Mouse (Mus musculus) liver, embryonic 12.5 days (tissue): ENCODE measurements around the gene Tbc1d4. TPM values are rescaled to one million over a fixed set of nuclear protein-coding genes. Genes with fewer than 3 reads are reported as not detected.
"Not testable (repeated sequence)": the region's sequence is repeated elsewhere in the genome, so short reads cannot be mapped to it uniquely, and the experiment has no call there.

Source experiments
- ATAC-seq: fragments of 200-750 bp; cut with Nextera tagmentation; 2 replicates; pipeline ENCODE4 v1.8.0; 2017; ENCODE audit warnings: moderate number of reproducible peaks, mild to moderate bottlenecking, moderate library complexity
- H3K27ac ChIP-seq: fragments of 300-500 bp; sonication (generic); 2 replicates; pipeline ENCODE4 v1.5.1; 2016; ENCODE audit warnings: mild to moderate bottlenecking
- H3K27me3 ChIP-seq: fragments of 300-500 bp; sonication (generic); replicated peaks from 2 replicates; pipeline ENCODE4 v1.6.1; 2016; ENCODE audit warnings: mild to moderate bottlenecking, moderate library complexity
- H3K36me3 ChIP-seq: fragments of 300-500 bp; sonication (generic); 2 replicates; pipeline ENCODE4 v1.6.1; 2016; ENCODE audit warnings: mild to moderate bottlenecking, moderate library complexity
- H3K4me1 ChIP-seq: fragments of 300-500 bp; sonication (generic); 2 replicates; pipeline ENCODE4 v1.6.1; 2016
- H3K4me2 ChIP-seq: fragments of 300-500 bp; sonication (generic); 2 replicates; pipeline ENCODE4 v1.6.1; 2016; ENCODE audit warnings: mild to moderate bottlenecking, moderate library complexity
- H3K4me3 ChIP-seq: fragments of 300-500 bp; sonication (generic); 2 replicates; pipeline ENCODE4 v1.5.1; 2016; ENCODE audit warnings: mild to moderate bottlenecking, moderate library complexity
- H3K9ac ChIP-seq: fragments of 300-500 bp; sonication (generic); 2 replicates; pipeline ENCODE4 v1.6.1; 2016; ENCODE audit warnings: mild to moderate bottlenecking, moderate library complexity
- H3K9me3 ChIP-seq: fragments of 300-500 bp; sonication (generic); replicated peaks from 2 replicates; pipeline ENCODE4 v1.6.1; 2016; ENCODE audit warnings: mild to moderate bottlenecking, moderate library complexity
- WGBS: fragments of 180-500 bp; shearing (Covaris S2); methylation state at CpG from one replicate; pipeline ENCODE4 v1.1.7; 2016; ENCODE audit not compliant: insufficient replicate concordance; 5-methylcytosine and 5-hydroxymethylcytosine counted together
- polyA plus RNA-seq: library from polyadenylated mRNA; unstranded; fragments of >200 nt; fragmentation: Nextera tagmentation; extraction: Ambion mirVana; gene quantifications from 2 replicates; pipeline ENCODE4 v1.2.1, GENCODE M21; 2016

Tbc1d4 gene
- polyA plus RNA-seq, 1 experiment from 2014 or later, result 3.9 TPM

DNA sequence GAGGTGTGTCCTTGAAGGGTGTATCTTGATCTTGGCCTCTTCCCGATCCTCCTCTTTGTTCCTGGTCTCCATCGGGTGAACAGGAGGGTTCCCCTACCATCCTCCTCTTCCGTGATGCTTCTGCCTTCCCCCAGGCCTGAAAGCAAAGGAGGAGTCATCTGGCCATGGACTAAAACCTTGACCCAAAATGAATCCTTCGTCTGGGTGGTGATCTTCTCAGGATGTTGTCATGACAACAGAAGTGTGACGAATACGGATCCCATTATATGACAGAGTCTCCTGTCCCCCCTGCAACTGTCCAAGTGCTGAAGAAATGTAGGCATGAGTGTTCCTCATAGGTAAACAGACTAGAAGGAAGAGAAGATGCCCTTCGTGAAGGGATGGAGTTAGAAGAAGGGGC lies 15.7 kb downstream of the Tbc1d4 start:
- Histone ChIP-seq H3K4me2 (no peak overlapping the region), H3K4me1 (no peaks in the 10 kb centered on the region), H3K27me3 (no peaks in the 10 kb centered on the region), H3K27ac (no peak overlapping the region), H3K9me3 (no peaks in the 10 kb centered on the region), H3K36me3 (no peaks in the 10 kb centered on the region), H3K9ac (no peak overlapping the region), H3K4me3 (no peak overlapping the region)
- 67% methylated on average over 7 of the region's 7 CpGs for WGBS
- ATAC-seq, result no peak

DNA sequence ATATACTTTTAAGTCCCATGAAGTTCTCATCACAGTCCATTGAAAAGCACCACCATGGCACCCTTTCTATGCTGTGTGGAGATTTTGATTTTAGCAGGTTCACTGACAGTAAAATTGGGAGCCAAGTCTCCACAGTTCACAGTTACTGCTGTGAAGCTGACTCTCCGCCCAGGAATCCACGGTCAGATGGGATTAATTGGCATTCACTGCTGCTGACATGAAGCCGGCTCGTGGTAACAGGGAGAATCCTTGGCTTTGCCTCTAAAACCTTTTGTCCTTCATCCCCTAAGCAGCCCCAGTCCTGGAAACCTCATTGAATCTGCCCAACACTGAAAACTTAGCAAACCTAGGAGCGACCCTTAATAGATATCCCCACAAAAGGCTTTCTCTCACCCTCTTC lies 17.9 kb downstream of the Tbc1d4 start:
- 78% methylated on average over 5 of the region's 5 CpGs for WGBS
- ATAC-seq, result no peak

DNA sequence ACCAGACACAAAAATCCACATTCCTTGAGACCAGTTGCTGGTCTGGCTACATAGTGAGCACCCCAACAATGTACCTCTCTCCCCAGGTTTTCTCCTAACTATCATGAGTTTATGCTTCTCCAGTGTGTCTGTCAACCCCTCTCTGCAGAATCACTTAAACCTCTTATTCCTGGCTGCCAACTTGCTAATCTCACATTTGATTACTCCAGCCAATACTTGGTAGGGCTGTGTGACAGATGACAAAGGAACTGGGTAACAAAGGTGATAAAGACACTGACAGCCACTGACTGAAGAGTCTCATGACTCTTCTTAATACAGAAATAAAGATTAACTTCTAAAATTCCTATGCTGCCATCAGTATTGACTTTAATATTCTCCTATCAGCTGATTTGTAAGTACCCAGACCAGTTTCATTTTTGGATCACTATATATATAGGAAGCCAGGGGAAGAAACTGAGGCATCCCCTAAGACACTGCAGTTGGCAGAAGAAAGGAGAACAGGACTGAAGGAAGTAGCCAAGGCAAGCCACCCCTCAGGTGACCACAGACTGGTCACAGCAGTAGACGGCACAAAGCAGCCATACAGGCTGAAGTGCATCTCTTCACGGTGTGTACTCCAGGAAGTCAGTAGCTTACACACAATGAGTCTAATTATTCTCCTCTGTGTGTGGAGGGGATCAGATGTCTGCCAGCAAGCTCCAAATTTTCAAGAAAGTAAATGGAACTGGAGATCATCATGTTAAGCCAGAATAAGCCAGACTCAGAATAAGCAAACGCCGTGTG lies 20.6 kb downstream of the Tbc1d4 start:
- not testable (repeated sequence) for H3K4me2 ChIP-seq, H3K4me3 ChIP-seq, H3K27ac ChIP-seq, H3K4me1 ChIP-seq, H3K36me3 ChIP-seq, H3K27me3 ChIP-seq, H3K9me3 ChIP-seq, ATAC-seq, H3K9ac ChIP-seq
- WGBS, result 77% methylated on average over 2 of the region's 4 CpGs

More for the DNA sequence above, 17.9 kb downstream of the Tbc1d4 start:
- Histone ChIP-seq H3K4me3 (no peak overlapping the region), H3K36me3 (no peaks in the 10 kb centered on the region), H3K27me3 (no peaks in the 10 kb centered on the region), H3K4me1 (no peaks in the 10 kb centered on the region), H3K9ac (no peak overlapping the region), H3K27ac (no peak overlapping the region), H3K9me3 (no peaks in the 10 kb centered on the region), H3K4me2 (no peak overlapping the region)

DNA sequence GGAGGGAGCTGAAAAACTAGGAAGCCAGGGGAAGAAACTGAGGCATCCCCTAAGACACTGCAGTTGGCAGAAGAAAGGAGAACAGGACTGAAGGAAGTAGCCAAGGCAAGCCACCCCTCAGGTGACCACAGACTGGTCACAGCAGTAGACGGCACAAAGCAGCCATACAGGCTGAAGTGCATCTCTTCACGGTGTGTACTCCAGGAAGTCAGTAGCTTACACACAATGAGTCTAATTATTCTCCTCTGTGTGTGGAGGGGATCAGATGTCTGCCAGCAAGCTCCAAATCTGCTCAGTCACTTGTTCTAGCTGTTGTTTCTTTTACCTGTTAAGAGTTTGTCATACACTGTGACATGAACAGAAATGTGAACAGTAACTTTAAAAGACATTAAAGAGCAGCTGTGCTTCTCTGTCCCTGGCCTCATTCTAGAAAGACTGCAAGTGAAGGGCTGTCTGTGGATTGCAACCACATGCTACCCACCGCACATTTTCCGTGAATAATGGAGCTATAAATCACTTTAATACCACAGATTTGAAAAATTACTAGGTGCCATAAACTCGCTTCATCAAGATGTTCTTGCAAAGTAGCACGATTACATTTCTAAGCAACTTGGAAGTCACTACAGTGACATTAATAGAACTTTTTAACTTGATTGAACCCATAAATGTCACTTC lies 21.5 kb downstream of the Tbc1d4 start:
- not testable (repeated sequence) for H3K4me1 ChIP-seq, H3K9me3 ChIP-seq, H3K27ac ChIP-seq, H3K27me3 ChIP-seq, H3K36me3 ChIP-seq, ATAC-seq, H3K4me3 ChIP-seq, H3K4me2 ChIP-seq, H3K9ac ChIP-seq
- WGBS, result 67% methylated on average over 4 of the region's 6 CpGs

DNA sequence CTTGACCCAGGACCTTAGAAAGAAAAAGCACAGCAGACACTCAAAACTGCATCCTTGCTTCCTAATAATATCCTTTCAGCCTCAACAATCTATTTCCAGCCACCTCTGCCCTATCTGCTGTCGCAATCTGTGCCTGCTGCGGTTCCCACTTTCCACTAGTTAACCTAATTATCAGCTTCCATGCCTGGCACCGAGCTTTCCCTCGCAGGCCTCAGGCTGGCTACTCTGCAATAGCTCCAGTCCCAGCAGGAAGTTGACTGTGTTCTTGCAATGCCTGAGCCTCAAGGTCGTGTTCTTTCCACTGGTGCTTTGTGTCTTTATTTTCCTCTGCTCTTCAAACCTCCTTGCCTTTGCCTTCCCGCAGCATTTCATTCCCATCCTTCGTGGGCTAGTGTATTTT lies 22.9 kb downstream of the Tbc1d4 start:
- Histone ChIP-seq H3K27ac (no peak overlapping the region), H3K36me3 (no peaks in the 10 kb centered on the region), H3K4me1 (no peaks in the 10 kb centered on the region), H3K9ac (no peak overlapping the region), H3K27me3 (no peaks in the 10 kb centered on the region), H3K4me2 (no peak overlapping the region), H3K9me3 (no peaks in the 10 kb centered on the region), H3K4me3 (no peak overlapping the region)
- ATAC-seq, result no peak
- WGBS, result 34% methylated on average over 7 of the region's 7 CpGs

DNA sequence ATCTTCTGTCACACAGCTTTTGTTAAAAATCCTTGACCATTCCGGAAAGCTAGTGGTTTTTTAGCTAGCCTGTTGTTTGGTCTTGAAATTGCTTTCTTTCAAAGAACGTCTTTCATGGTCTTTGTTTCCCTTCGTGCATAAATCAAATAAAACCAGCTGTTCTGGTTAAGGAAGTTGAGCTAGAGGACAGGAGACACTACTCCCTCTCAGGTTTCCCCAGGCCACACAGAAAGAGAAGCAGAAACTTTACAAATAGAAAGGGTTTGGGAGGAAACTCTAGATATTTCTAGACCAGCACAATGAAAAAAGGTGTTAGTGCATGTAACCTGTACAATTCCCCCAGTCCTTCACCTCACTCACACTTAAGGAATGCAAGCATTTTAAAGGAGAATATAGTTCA lies 33.3 kb downstream of the Tbc1d4 start:
- Histone ChIP-seq H3K36me3 (no peaks in the 10 kb centered on the region), H3K4me2 (no peak overlapping the region), H3K27ac (no peak overlapping the region), H3K4me1 (no peaks in the 10 kb centered on the region), H3K27me3 (no peaks in the 10 kb centered on the region), H3K9me3 (no peaks in the 10 kb centered on the region), H3K9ac (no peak overlapping the region), H3K4me3 (no peak overlapping the region)
- no peak for ATAC-seq
- WGBS, result 52% methylated on average over 3 of the region's 3 CpGs

DNA sequence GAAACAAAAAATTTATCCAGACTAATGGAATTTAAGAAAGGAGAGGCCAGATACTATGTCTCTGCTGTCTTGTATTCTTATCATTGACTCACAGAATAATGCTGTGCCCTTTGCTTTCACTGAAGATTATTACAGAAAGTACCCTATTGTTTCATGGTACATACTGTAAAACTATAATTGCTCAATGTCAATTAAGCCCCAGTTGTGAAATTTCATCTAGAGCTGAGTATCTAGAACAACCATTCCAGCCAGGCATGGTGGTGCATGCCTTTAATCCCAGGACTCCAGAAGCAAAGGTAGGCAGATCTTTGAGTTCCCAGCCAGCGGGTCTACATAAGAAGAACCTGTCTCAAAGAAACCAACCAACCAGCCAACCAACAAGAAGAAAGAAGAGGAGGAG lies 34.5 kb downstream of the Tbc1d4 start:
- Histone ChIP-seq H3K9ac (no peak overlapping the region), H3K4me3 (no peak overlapping the region), H3K27ac (no peak overlapping the region), H3K27me3 (no peaks in the 10 kb centered on the region), H3K36me3 (no peaks in the 10 kb centered on the region), H3K9me3 (no peaks in the 10 kb centered on the region), H3K4me2 (no peak overlapping the region), H3K4me1 (no peaks in the 10 kb centered on the region)
- WGBS, result 69% methylated on average over 1 of the region's 1 CpGs
- no peak for ATAC-seq

DNA sequence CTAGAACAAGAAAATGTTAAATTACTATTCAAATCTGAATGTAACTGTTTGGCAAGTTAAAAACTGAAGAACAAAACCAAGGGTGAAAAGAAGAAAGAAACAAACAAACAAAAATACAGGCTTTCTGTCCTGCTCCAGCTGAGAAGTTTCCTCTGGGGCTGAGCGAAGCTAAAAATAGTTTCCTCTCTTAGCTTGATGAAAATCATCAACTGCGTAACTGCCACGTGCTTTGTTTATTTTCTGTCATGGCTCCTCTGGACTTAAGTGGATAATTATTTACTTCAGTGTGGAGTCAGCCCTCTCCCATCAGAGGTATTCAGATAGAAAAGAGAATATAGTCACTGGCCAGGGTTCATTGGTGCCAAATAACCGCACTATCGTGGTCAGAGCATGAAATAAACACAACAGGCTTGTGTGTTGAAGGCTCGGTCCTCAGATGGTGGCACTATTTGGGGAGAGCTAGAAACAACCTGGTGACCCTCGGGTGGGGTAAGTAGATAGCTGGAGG lies 35.8 kb downstream of the Tbc1d4 start:
- Histone ChIP-seq H3K4me1 (no peaks in the 10 kb centered on the region), H3K4me3 (no peak overlapping the region), H3K27ac (no peak overlapping the region), H3K4me2 (no peak overlapping the region), H3K36me3 (no peaks in the 10 kb centered on the region), H3K9me3 (no peaks in the 10 kb centered on the region), H3K9ac (no peak overlapping the region), H3K27me3 (no peaks in the 10 kb centered on the region)
- 61% methylated on average over 7 of the region's 7 CpGs for WGBS
- ATAC-seq, result no peak

DNA sequence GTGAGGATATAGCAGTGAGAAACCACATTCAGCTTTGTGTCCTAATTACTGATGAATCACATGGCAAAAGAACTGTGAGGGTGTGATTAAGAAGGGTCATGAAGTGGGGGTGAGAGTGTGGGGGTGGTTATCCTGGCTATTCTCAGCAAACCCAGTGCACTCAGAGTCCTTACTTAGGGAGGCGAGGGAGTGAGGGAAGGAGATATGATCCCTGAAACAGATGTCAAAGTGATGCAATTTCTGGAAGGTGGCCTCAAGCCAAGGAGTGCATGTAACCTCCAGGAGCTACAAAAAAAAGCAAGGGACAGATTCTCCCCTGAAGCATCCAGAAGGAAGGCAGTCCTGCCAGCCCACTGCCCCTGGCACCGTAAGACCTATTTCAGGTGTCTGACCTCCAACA lies 40.2 kb downstream of the Tbc1d4 start:
- no peaks in the 10 kb centered on the region for H3K36me3 ChIP-seq
- no peak overlapping the region for H3K4me3 ChIP-seq
- no peaks in the 10 kb centered on the region for H3K27me3 ChIP-seq
- ATAC-seq, result no peak
- H3K9ac ChIP-seq, result no peak overlapping the region
- WGBS, result 75% methylated on average over 2 of the region's 2 CpGs
- no peak overlapping the region for H3K4me2 ChIP-seq
- H3K27ac ChIP-seq, result no peak overlapping the region
- H3K9me3 ChIP-seq, result no peaks in the 10 kb centered on the region
- H3K4me1 ChIP-seq, result no peaks in the 10 kb centered on the region

DNA sequence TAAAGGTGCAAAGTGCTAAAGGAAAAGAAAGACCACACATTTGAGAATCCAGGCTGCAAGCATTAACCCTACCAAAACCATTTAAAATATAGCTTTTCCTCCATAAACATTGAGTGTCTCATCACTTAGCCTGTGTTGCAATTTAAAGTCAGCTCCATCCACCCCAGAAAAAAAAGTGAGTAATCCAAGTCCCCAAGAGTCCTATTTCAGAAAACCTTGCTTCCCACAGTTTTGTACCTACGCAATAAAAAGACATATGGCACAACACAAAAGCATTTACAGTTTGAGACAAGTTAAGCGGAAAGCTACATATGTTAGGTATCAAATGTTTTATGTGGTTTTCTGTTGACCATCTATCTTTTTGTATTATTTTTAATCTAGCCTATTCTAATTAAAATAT lies 42.3 kb downstream of the Tbc1d4 start:
- H3K4me1 ChIP-seq, result no peaks in the 10 kb centered on the region
- no peaks in the 10 kb centered on the region for H3K36me3 ChIP-seq
- H3K9ac ChIP-seq, result no peak overlapping the region
- H3K27ac ChIP-seq, result no peak overlapping the region
- no peaks in the 10 kb centered on the region for H3K27me3 ChIP-seq
- no peak overlapping the region for H3K4me3 ChIP-seq
- WGBS, result 83% methylated on average over 2 of the region's 2 CpGs
- no peaks in the 10 kb centered on the region for H3K9me3 ChIP-seq
- no peak for ATAC-seq
- no peak overlapping the region for H3K4me2 ChIP-seq

DNA sequence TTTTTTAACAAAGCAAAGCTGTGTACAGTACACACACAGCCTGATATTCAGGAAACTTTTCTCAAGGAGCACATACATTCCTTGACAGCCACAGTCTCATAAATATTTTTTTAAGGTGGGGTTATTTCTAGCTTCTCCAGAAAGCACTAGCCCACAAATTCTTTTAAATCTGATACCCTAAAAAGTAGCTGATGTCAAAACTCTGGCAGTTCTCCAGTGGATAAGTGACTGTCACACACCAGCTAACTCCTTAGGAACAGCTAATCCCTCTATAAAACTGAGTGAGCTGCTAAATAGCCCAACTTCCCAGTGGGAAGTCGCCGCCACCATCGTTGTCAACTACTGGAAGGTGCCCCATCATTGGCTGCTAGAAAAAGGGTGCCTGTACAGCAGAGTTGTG lies 43.3 kb downstream of the Tbc1d4 start:
- Histone ChIP-seq H3K27ac (no peak overlapping the region), H3K4me2 (no peak overlapping the region), H3K4me1 (no peaks in the 10 kb centered on the region), H3K4me3 (no peak overlapping the region), H3K9ac (no peak overlapping the region), H3K36me3 (no peaks in the 10 kb centered on the region), H3K27me3 (no peaks in the 10 kb centered on the region), H3K9me3 (no peaks in the 10 kb centered on the region)
- 67% methylated on average over 3 of the region's 3 CpGs for WGBS
- ATAC-seq, result no peak

DNA sequence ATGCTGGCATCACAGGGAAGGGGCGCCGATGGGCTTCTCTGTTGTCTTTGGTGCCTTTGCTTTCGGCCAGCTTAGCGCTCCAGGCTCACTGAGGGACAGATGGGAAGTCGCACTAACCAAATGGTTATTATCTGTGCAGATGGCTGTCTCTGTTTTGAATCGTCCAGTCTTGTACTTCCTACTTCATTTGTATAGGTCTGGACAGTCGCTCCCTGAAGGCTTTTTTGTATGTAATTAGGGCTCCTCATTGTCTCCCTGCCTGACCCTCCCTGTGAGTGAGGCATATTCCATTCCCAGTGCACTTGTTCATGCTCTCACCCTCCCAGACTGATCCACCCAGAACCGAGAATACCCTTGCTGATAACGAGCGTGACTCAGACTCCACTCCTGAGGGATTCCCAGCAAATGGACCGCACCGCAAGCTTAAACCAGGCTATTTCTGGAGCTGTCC lies 47.7 kb downstream of the Tbc1d4 start:
- Histone ChIP-seq H3K27ac (no peak overlapping the region), H3K9ac (no peak overlapping the region), H3K4me3 (no peak overlapping the region), H3K36me3 (no peaks in the 10 kb centered on the region), H3K27me3 (no peaks in the 10 kb centered on the region), H3K4me1 (no peaks in the 10 kb centered on the region), H3K9me3 (no peaks in the 10 kb centered on the region), H3K4me2 (no peak overlapping the region)
- WGBS, result 72% methylated on average over 12 of the region's 12 CpGs
- no peak for ATAC-seq
